Mouse (Mus musculus): ENCODE measurements around the gene Lpcat1.

The Lpcat1 gene

DNA sequence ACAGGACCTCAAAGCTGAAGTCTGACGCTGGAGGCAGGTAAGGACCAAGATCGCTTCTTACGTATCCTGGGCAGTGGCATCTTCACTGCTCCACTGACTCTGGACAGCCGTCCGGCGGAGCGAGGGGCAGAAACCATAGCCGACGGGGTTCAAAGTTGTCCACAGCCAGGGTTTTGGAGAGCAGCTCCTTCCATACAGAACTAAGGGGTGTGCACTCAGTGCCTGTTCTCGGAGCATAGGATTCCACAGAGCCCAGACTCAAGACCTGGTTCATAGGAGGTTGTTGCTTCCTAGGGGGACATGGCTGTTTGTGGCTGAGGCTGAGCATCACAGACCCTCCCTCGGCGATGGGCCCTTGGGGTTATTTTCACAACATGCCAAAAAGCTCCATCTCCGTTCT lies 69.8 kb downstream of the Lpcat1 start:
- Histone ChIP-seq H3K9me3 (ENCODE audit: low read length) (no peaks in the 10 kb centered on the region; the same call in 1 of the 2 replicates), H3K4me3 (replicated peaks; ENCODE audit: low read length) (peak overlapping the region; percentile 77), H3K27me3 (ENCODE audit: insufficient read depth, low read length) (peaks cover 54% of the 10 kb centered on the region), H3K36me3 (ENCODE audit: insufficient read depth, low read length) (no peaks in the 10 kb centered on the region), H3K4me1 (replicated peaks; ENCODE audit: low read depth, low read length) (peaks cover 18% of the 10 kb centered on the region)
- TF ChIP-seq POU5F1 (IDR thresholded peaks at IDR 0.05; ENCODE audit: borderline replicate concordance, low read length) = no peak
- no peak for TF ChIP-seq NANOG (IDR thresholded peaks at IDR 0.05; ENCODE audit: borderline replicate concordance, low read length)
- TF ChIP-seq CTCF (conservative IDR thresholded peaks at IDR 0.05; ENCODE audit: low read length) = no peak

DNA sequence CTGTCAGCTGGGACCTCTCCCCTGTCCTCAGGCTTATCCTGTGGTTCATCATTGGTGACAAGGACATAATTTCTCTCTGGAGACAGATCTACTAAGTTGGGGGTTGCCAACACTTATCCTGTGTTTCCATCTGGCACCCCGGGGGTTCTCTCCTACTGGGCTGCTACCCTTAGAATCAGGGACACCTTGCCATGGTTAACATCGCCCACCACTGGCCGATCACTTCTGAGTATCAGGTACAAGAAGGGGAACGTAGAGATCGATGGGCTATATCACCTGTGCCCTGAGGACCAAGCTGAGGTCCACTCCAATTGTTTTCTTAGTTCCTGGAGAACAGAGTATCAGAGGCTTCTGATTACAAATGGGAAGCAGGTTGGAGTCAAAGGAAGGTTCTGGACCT lies 97.2 kb downstream of the Lpcat1 start:
- TF ChIP-seq POU5F1 (IDR thresholded peaks at IDR 0.05; ENCODE audit: borderline replicate concordance, low read length) (no peak), NANOG (IDR thresholded peaks at IDR 0.05; ENCODE audit: borderline replicate concordance, low read length) (no peak), CTCF (conservative IDR thresholded peaks at IDR 0.05; ENCODE audit: low read length) (no peak)
- Histone ChIP-seq H3K9me3 (ENCODE audit: low read length) (no peaks in the 10 kb centered on the region), H3K36me3 (ENCODE audit: insufficient read depth, low read length) (no peaks in the 10 kb centered on the region), H3K4me1 (replicated peaks; ENCODE audit: low read depth, low read length) (no peaks in the 10 kb centered on the region), H3K27me3 (ENCODE audit: insufficient read depth, low read length) (0 out of 2 replicates have a peak, but pooled peaks cover 3% of the 10 kb centered on the region), H3K4me3 (replicated peaks; ENCODE audit: low read length) (no peak overlapping the region)

Measured in E14TG2a.4 (cell line).